ENCODE assay signal across 11 mouse cellular contexts in genomic region chr12:69185371-69185770, GRCm38 (mm10). TPM values are rescaled to one million over a fixed set of nuclear protein-coding genes. Genes with fewer than 3 reads are reported as not detected.
DNase-seq lines count a peak whose midpoint lies in the region; ATAC-seq and TF ChIP-seq lines count a peak whose summit lies in the region.
"Had no signal": no experiment of that assay in that cellular context is flagged by ENCODE, and none has a peak within 500 bp of the region (broad histone marks: within the 10 kb centered on the region; RNA-seq: fewer than 3 reads in every experiment).

No protein-coding gene starts in this region.

- no peak for TF ChIP-seq CTCF in gastrocnemius, adult 2 months (IDR thresholded peaks at IDR 0.05)

- TF ChIP-seq POLR2A in limb, embryonic 14.5 days (IDR thresholded peaks at IDR 0.05; ENCODE audit: borderline replicate concordance, extremely low read depth, insufficient read depth, insufficient read length): no peak

- H3K9ac ChIP-seq in limb, embryonic 14.5 days (ENCODE audit: low read depth, low read length, severe bottlenecking): peak overlapping the region; percentile 90
- peak overlapping the region; percentile 92 for H3K9ac ChIP-seq in stomach, embryonic 16.5 days (ENCODE audit: low read length)

- 80% methylated on average over 7 of the region's 7 CpGs for WGBS in limb, embryonic 14.5 days
- WGBS in stomach, embryonic 16.5 days: 74% methylated on average over 7 of the region's 7 CpGs

- peak overlapping the region; percentile 95; the same call in 1 of the 2 replicates for H3K27ac ChIP-seq in gastrocnemius, adult 2 months
- no peak overlapping the region for H3K27ac ChIP-seq in limb, embryonic 14.5 days (replicated peaks; ENCODE audit: low read depth, low read length)
- H3K27ac ChIP-seq in stomach, embryonic 16.5 days (ENCODE audit: low read length): no peak overlapping the region

- no peaks in the 10 kb centered on the region for H3K9me3 ChIP-seq in limb, embryonic 14.5 days (ENCODE audit: control insufficient read depth, low read length)
- no peaks in the 10 kb centered on the region for H3K9me3 ChIP-seq in stomach, embryonic 16.5 days (replicated peaks; ENCODE audit: control insufficient read depth, low read length)

- H3K4me2 ChIP-seq in limb, embryonic 14.5 days (replicated peaks; ENCODE audit: low read depth, low read length, severe bottlenecking): peak overlapping the region; percentile 89
- peak overlapping the region; percentile 96 for H3K4me2 ChIP-seq in stomach, embryonic 16.5 days (ENCODE audit: low read depth, low read length)

- no peak for DNase-seq in gastrocnemius, adult 2 months
- no peak for DNase-seq in gastrocnemius, postnatal 4 days (ENCODE audit: low spot score in 2 of 2)
- peak; percentile 14 for DNase-seq in retina, embryonic 14.5 days (ENCODE audit: low spot score)
- no peak for DNase-seq in retina, postnatal 1 day
- no peak for DNase-seq in limb, embryonic 14.5 days (ENCODE audit: low spot score)
- DNase-seq in Muller cell, postnatal 12 days (ENCODE audit: inconsistent ontology term): no peak
- DNase-seq in frontal cortex, postnatal 10 days (ENCODE audit: low spot score in 2 of 2): no peak
- DNase-seq: B cell, adult 2 months; cerebellum, postnatal 14 days had no signal

- intact Hi-C loops in gastrocnemius, adult 2 months (cut with DNase I): no loop called here

- no peaks in the 10 kb centered on the region for H3K27me3 ChIP-seq in limb, embryonic 14.5 days (ENCODE audit: control insufficient read depth, insufficient read depth, low read length)
- no peaks in the 10 kb centered on the region for H3K27me3 ChIP-seq in stomach, embryonic 16.5 days (ENCODE audit: control insufficient read depth, insufficient read depth, low read length)

- no peak for ATAC-seq in limb, embryonic 14.5 days (ENCODE audit: low FRiP score, low read depth)
- no peak for ATAC-seq in stomach, embryonic 16.5 days (ENCODE audit: insufficient read depth, low FRiP score)

- H3K4me3 ChIP-seq in gastrocnemius, adult 2 months: peak overlapping the region; percentile 99
- peak overlapping the region; percentile 65 for H3K4me3 ChIP-seq in limb, embryonic 14.5 days (replicated peaks; ENCODE audit: low read length)
- H3K4me3 ChIP-seq in stomach, embryonic 16.5 days (replicated peaks; ENCODE audit: low read length): peak overlapping the region; percentile 96

- peaks cover 49% of the 10 kb centered on the region for H3K36me3 ChIP-seq in limb, embryonic 14.5 days (ENCODE audit: control insufficient read depth, insufficient read depth, low read length)
- H3K36me3 ChIP-seq in stomach, embryonic 16.5 days (ENCODE audit: control insufficient read depth, insufficient read depth, low read length): peaks cover 12% of the 10 kb centered on the region

- H3K4me1 ChIP-seq in limb, embryonic 14.5 days (ENCODE audit: control insufficient read depth, insufficient read depth, low read length): peaks cover 13% of the 10 kb centered on the region
- H3K4me1 ChIP-seq in stomach, embryonic 16.5 days (ENCODE audit: control insufficient read depth, insufficient read depth, low read length): peaks cover 15% of the 10 kb centered on the region

RNA-seq across cellular contexts. Expression of gene Mgat2, which starts 1.4 kb away (rescaled TPM):
- total RNA-seq in gastrocnemius, adult 2 months (2021): 1 to 10 TPM; 6.0 to 7.3 TPM
- total RNA-seq in gastrocnemius, postnatal 4 days (2021): 10 to 100 TPM; 34.3 to 35.4 TPM
- 30.1 and 31.0 TPM in 2 replicates for polyA plus RNA-seq in limb, embryonic 14.5 days (2012; rRNA removed)
- 59.1 and 60.8 TPM in 2 replicates for polyA plus RNA-seq in limb, embryonic 14.5 days (2014; fragmentation: Nextera tagmentation; extraction: Ambion mirVana)
- 32.6 and 41.9 TPM in 2 replicates for polyA plus RNA-seq in stomach, embryonic 16.5 days (2015; fragmentation: Nextera tagmentation; extraction: Ambion mirVana)

RNA-seq across cellular contexts. Expression of gene Rpl36al, which starts 1.5 kb away (rescaled TPM):
- total RNA-seq in gastrocnemius, adult 2 months (2021): 100 to 1,000 TPM; 290 to 325 TPM
- 100 to 1,000 TPM; 310 to 322 TPM for total RNA-seq in gastrocnemius, postnatal 4 days (2021)
- polyA plus RNA-seq in limb, embryonic 14.5 days (2012; rRNA removed): 316 and 600 TPM in 2 replicates
- polyA plus RNA-seq in limb, embryonic 14.5 days (2014; fragmentation: Nextera tagmentation; extraction: Ambion mirVana): 586 and 646 TPM in 2 replicates
- 590 and 688 TPM in 2 replicates for polyA plus RNA-seq in stomach, embryonic 16.5 days (2015; fragmentation: Nextera tagmentation; extraction: Ambion mirVana)

RNA-seq across cellular contexts. Expression of gene Gm49383, which starts 11.5 kb away (rescaled TPM):
- total RNA-seq in gastrocnemius, adult 2 months (2021): 1 to 10 TPM; 3.1 to 3.4 TPM
- total RNA-seq in gastrocnemius, postnatal 4 days (2021): 1 to 10 TPM; 5.2 to 6.2 TPM
- 7.1 and 7.6 TPM in 2 replicates for polyA plus RNA-seq in limb, embryonic 14.5 days (2012; rRNA removed)
- 17.8 and 21.8 TPM in 2 replicates for polyA plus RNA-seq in limb, embryonic 14.5 days (2014; fragmentation: Nextera tagmentation; extraction: Ambion mirVana)
- polyA plus RNA-seq in stomach, embryonic 16.5 days (2015; fragmentation: Nextera tagmentation; extraction: Ambion mirVana): 18.5 and 22.3 TPM in 2 replicates

RNA-seq across cellular contexts. Expression of gene Dnaaf2, which starts 12.9 kb away (rescaled TPM):
- under 1 TPM; 0.38 to 0.64 TPM for total RNA-seq in gastrocnemius, adult 2 months (2021)
- total RNA-seq in gastrocnemius, postnatal 4 days (2021): 1 to 10 TPM; 1.4 to 1.7 TPM
- 5.3 and 5.6 TPM in 2 replicates for polyA plus RNA-seq in limb, embryonic 14.5 days (2012; rRNA removed)
- polyA plus RNA-seq in limb, embryonic 14.5 days (2014; fragmentation: Nextera tagmentation; extraction: Ambion mirVana): 5.9 and 6.7 TPM in 2 replicates
- polyA plus RNA-seq in stomach, embryonic 16.5 days (2015; fragmentation: Nextera tagmentation; extraction: Ambion mirVana): 6.6 and 7.4 TPM in 2 replicates

RNA-seq across cellular contexts. Expression of gene Lrr1, which starts 16.8 kb away (rescaled TPM):
- total RNA-seq in gastrocnemius, adult 2 months (2021): not detected
- 1 to 10 TPM; 1.5 to 3.8 TPM for total RNA-seq in gastrocnemius, postnatal 4 days (2021)
- polyA plus RNA-seq in limb, embryonic 14.5 days (2012; rRNA removed): 11.8 and 14.1 TPM in 2 replicates
- polyA plus RNA-seq in limb, embryonic 14.5 days (2014; fragmentation: Nextera tagmentation; extraction: Ambion mirVana): 17.4 and 19.8 TPM in 2 replicates
- polyA plus RNA-seq in stomach, embryonic 16.5 days (2015; fragmentation: Nextera tagmentation; extraction: Ambion mirVana): 14.2 and 16.5 TPM in 2 replicates
- total RNA-seq: neutrophil, adult 5-6 weeks had no signal

Comparison
In these comparisons a context has a peak if more than half of its experiments do, and no peak if none do; other contexts are left out.
1. RNA of gene Mgat2, which starts 1.4 kb away (total RNA-seq): 34.3 to 35.4 TPM in gastrocnemius, postnatal 4 days; 6.0 to 7.3 TPM in gastrocnemius, adult 2 months; every median in the first group is over 4 times any median in the second.
2. Peak in every context shown above with its lines, with median percentiles within 50 percentile points of each other: H3K4me3 ChIP-seq.